Mouse (Mus musculus) midbrain, embryonic 14.5 days (tissue): ENCODE measurements around the gene Proz. TPM values are rescaled to one million over a fixed set of nuclear protein-coding genes. Genes with fewer than 3 reads are reported as not detected.

Experiments used
- ATAC-seq: fragments of 200-750 bp; cut with Nextera tagmentation; 2 replicates; pipeline ENCODE4 v1.8.0; 2017; ENCODE audit warnings: moderate number of reproducible peaks, moderate library complexity; ENCODE audit not compliant: low FRiP score, low TSS enrichment
- DNase-seq: peaks from one replicate; pipeline ENCODE4 v3.0.0-alpha.2; 2015
- H3K27ac ChIP-seq: fragments of 300-500 bp; sonication (generic); replicated peaks from 2 replicates; pipeline ENCODE4 v1.5.1; 2014; ENCODE audit warnings: mild to moderate bottlenecking, low read depth, low read length, moderate library complexity
- H3K27me3 ChIP-seq: fragments of 300-500 bp; sonication (generic); 2 replicates; pipeline ENCODE4 v1.6.1; 2014; ENCODE audit warnings: low read length, control low read depth, mixed read lengths; ENCODE audit not compliant: control insufficient read depth, insufficient read depth
- H3K36me3 ChIP-seq: fragments of 300-500 bp; sonication (generic); 2 replicates; pipeline ENCODE4 v1.6.1; 2014; ENCODE audit warnings: low read length, control low read depth; ENCODE audit not compliant: control insufficient read depth, insufficient read depth
- H3K4me1 ChIP-seq: fragments of 300-500 bp; sonication (generic); 2 replicates; pipeline ENCODE4 v1.6.1; 2014; ENCODE audit warnings: mild to moderate bottlenecking, antibody characterized with exemption, low read length, control low read depth; ENCODE audit not compliant: control insufficient read depth, insufficient read depth
- H3K4me2 ChIP-seq: fragments of 300-500 bp; sonication (generic); 2 replicates; pipeline ENCODE4 v1.6.1; 2014; ENCODE audit warnings: mild to moderate bottlenecking, low read length, moderate library complexity
- H3K4me3 ChIP-seq: fragments of 300-500 bp; sonication (generic); replicated peaks from 2 replicates; pipeline ENCODE4 v1.5.1; 2014; ENCODE audit warnings: low read depth, low read length
- H3K9ac ChIP-seq: fragments of 300-500 bp; sonication (generic); replicated peaks from 2 replicates; pipeline ENCODE4 v1.6.1; 2014; ENCODE audit warnings: mild to moderate bottlenecking, low read length, moderate library complexity
- H3K9me3 ChIP-seq: fragments of 300-500 bp; sonication (generic); 2 replicates; pipeline ENCODE4 v1.6.1; 2016; ENCODE audit warnings: low read length, control low read depth, mixed read lengths; ENCODE audit not compliant: control insufficient read depth
- WGBS: fragments of 180-500 bp; shearing (Covaris S2); extraction: QIAGEN DNeasy Blood & Tissue Kit; methylation state at CpG from one replicate; pipeline ENCODE4 v1.1.7; 2014; 5-methylcytosine and 5-hydroxymethylcytosine counted together
- polyA plus RNA-seq: library from polyadenylated mRNA; unstranded; fragments of >200 nt; fragmentation: Nextera tagmentation; extraction: Ambion mirVana; gene quantifications from 2 replicates; pipeline ENCODE4 v1.2.1, GENCODE M21; 2014

Proz gene
- polyA plus RNA-seq, 1 experiment from 2014 or later, result 1.4 TPM

DNA sequence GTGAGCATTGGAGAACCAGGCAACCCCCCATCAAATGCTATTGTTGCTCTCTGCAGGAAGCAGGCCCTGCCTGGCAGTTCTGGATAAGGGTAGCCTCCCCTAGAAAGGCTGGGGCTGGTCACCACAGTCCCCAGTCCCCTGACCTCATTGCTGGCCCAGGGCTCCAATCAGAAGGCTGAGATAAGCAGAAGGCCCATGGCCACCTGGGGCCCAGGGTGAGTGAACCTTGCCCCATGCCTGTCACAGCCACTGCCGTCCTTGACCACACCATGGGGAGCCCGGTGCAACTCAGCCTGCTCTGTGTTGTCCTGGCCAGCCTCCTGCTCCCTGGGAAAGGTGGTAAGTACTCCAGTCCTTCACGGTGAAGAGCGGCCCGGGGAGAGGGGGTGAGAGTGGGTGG is 23.1 kb upstream of the Proz start:
- ATAC-seq, result no peak
- no peaks in the 10 kb centered on the region for H3K9me3 ChIP-seq
- no peak overlapping the region for H3K27ac ChIP-seq
- H3K4me2 ChIP-seq, result no peak overlapping the region
- no peaks in the 10 kb centered on the region for H3K36me3 ChIP-seq
- 36% methylated on average over 5 of the region's 5 CpGs for WGBS
- H3K9ac ChIP-seq, result 0 out of 2 replicates have a peak overlapping the region, but pooled peaks have one; percentile 2
- no peak overlapping the region for H3K4me3 ChIP-seq
- no peaks in the 10 kb centered on the region for H3K27me3 ChIP-seq
- DNase-seq, result no peak
- peaks cover 2% of the 10 kb centered on the region; the same call in 1 of the 2 replicates for H3K4me1 ChIP-seq

- no peak overlapping the region for H3K4me2 ChIP-seq
- no peak overlapping the region for H3K4me3 ChIP-seq
- no peaks in the 10 kb centered on the region for H3K9me3 ChIP-seq
- H3K36me3 ChIP-seq, result no peaks in the 10 kb centered on the region
- H3K27me3 ChIP-seq, result no peaks in the 10 kb centered on the region
- no peak overlapping the region for H3K27ac ChIP-seq
- ATAC-seq (no peak), DNase-seq (no peak)
- H3K4me1 ChIP-seq, result peaks cover 2% of the 10 kb centered on the region; the same call in 1 of the 2 replicates
- whole genome bisulfite sequencing, result 65% methylated on average over 6 of the region's 6 CpGs
- H3K9ac ChIP-seq, result no peak overlapping the region
These were observed 21.7 kb upstream of the Proz start for GRCm38 (mm10) chr8:13039054-13039453.

- no peak for DNase-seq
- no peaks in the 10 kb centered on the region for H3K27me3 ChIP-seq
- no peak overlapping the region for H3K4me2 ChIP-seq
- no peak overlapping the region for H3K27ac ChIP-seq
- H3K36me3 ChIP-seq, result no peaks in the 10 kb centered on the region
- no peak for ATAC-seq
- peaks cover 2% of the 10 kb centered on the region; the same call in 1 of the 2 replicates for H3K4me1 ChIP-seq
- no peak overlapping the region for H3K4me3 ChIP-seq
- no peak overlapping the region for H3K9ac ChIP-seq
- 86% methylated on average over 4 of the region's 4 CpGs for WGBS
- H3K9me3 ChIP-seq, result no peaks in the 10 kb centered on the region
These were observed 19.3 kb upstream of the Proz start for GRCm38 (mm10) chr8:13041459-13041858.

DNA sequence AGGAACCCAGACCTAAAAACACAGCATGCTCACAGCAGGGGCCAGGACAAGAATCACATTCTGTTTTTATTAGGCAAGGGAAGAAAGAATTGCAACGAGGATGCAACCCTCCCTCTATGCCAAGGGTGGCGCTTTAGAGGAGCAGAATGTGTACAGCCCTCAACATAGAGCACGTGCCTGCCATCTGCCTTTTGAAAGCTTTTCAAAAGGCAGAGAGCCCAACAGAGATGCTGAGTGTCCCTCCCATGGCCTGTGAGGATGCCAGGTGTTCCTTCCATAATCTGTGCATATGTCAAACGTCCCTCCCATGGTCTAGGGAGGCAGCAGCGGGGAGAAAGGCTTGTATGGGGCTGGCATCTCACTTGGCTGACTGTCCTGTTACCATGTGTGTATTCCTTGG is 13.1 kb upstream of the Proz start:
- Histone ChIP-seq H3K9me3 (no peaks in the 10 kb centered on the region), H3K36me3 (no peaks in the 10 kb centered on the region), H3K27ac (no peak overlapping the region), H3K27me3 (no peaks in the 10 kb centered on the region), H3K9ac (no peak overlapping the region), H3K4me3 (no peak overlapping the region), H3K4me2 (no peak overlapping the region), H3K4me1 (no peaks in the 10 kb centered on the region)
- 53% methylated on average over 5 of the region's 5 CpGs for WGBS
- ATAC-seq (no peak), DNase-seq (no peak)

DNA sequence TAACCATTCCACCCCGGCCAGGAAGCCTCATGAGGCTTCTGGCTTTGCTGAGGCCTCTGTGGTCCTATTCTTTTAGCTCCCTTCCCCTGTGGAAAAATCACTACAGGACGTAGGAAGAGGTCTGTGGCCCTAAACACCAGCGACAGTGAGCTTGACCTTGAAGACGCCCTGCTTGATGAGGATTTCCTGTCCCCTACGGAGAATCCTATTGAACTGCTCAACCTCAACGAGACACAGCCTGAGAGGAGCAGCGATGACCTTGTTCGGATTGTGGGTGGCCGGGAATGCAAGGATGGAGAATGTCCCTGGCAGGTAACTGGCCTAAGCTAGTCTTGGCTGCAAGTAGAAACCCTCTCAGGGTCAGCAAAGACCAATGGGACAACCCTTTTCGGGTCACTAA is 10.2 kb upstream of the Proz start:
- WGBS, result 67% methylated on average over 10 of the region's 10 CpGs
- DNase-seq (no peak), ATAC-seq (no peak)
- Histone ChIP-seq H3K4me2 (no peak overlapping the region), H3K4me3 (no peak overlapping the region), H3K27ac (no peak overlapping the region), H3K4me1 (no peaks in the 10 kb centered on the region), H3K27me3 (no peaks in the 10 kb centered on the region), H3K9ac (no peak overlapping the region), H3K36me3 (no peaks in the 10 kb centered on the region), H3K9me3 (no peaks in the 10 kb centered on the region)

- WGBS, result 89% methylated on average over 4 of the region's 4 CpGs
- Histone ChIP-seq H3K27me3 (no peaks in the 10 kb centered on the region), H3K36me3 (no peaks in the 10 kb centered on the region), H3K4me2 (no peak overlapping the region), H3K9me3 (no peaks in the 10 kb centered on the region), H3K4me3 (no peak overlapping the region), H3K4me1 (no peaks in the 10 kb centered on the region), H3K27ac (no peak overlapping the region), H3K9ac (no peak overlapping the region)
- ATAC-seq, result no peak
- DNase-seq, result no peak
These were observed 3.4 kb upstream of the Proz start for GRCm38 (mm10) chr8:13057351-13057750.

- Histone ChIP-seq H3K4me1 (no peaks in the 10 kb centered on the region), H3K36me3 (no peaks in the 10 kb centered on the region), H3K27ac (no peak overlapping the region), H3K9ac (no peak overlapping the region), H3K9me3 (no peaks in the 10 kb centered on the region), H3K4me2 (no peak overlapping the region), H3K27me3 (no peaks in the 10 kb centered on the region), H3K4me3 (no peak overlapping the region)
- DNase-seq, result no peak
- no peak for ATAC-seq
- WGBS, result 85% methylated on average over 16 of the region's 16 CpGs
These were observed 2.4 kb downstream of the Proz start for GRCm38 (mm10) chr8:13063112-13063511.

GRCm38 (mm10) chr8:13073255-13073654 is 12.5 kb downstream of the Proz start:
- Histone ChIP-seq H3K36me3 (peaks cover 58% of the 10 kb centered on the region), H3K4me2 (no peak overlapping the region), H3K4me1 (no peaks in the 10 kb centered on the region), H3K9me3 (no peaks in the 10 kb centered on the region), H3K27ac (no peak overlapping the region), H3K27me3 (no peaks in the 10 kb centered on the region), H3K4me3 (no peak overlapping the region), H3K9ac (no peak overlapping the region)
- no peak for ATAC-seq
- WGBS, result 94% methylated on average over 11 of the region's 11 CpGs
- no peak for DNase-seq

DNA sequence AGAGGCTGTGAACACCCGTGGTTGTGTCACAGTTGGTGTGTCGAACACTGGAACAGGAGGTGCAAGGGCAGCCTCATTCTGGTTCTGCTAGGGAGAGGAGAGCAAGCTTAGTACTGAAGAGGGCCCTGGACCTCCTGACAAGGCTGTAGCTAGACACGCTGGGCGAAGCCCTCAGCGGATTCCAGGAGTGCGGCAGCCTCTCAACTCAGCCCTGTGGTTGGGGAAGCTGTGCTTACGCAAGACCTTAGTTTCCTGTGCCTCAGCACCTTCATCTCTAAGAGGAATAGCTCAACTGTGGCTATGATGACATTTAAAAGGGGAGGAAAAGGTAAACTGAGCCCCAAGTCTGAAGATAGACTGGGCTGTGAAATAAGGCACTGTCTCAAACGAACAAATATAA is 14.3 kb downstream of the Proz start:
- Histone ChIP-seq H3K36me3 (peaks cover 76% of the 10 kb centered on the region), H3K27me3 (no peaks in the 10 kb centered on the region), H3K9ac (no peak overlapping the region), H3K4me2 (no peak overlapping the region), H3K9me3 (no peaks in the 10 kb centered on the region), H3K27ac (no peak overlapping the region), H3K4me1 (no peaks in the 10 kb centered on the region), H3K4me3 (no peak overlapping the region)
- WGBS, result 95% methylated on average over 8 of the region's 8 CpGs
- DNase-seq (no peak), ATAC-seq (no peak)
